Mouse (Mus musculus) right cerebral cortex, adult 2 months (tissue): ENCODE data around the gene Gab2.
A peak's percentile ranks its signal among the peaks of the same experiment; 100 is the strongest.

Experiments used
- DNase-seq, 2 experiments: peaks; one replicate each; pipeline ENCODE4 v3.0.0; 2021 to 2022; ENCODE audit warnings: low spot score in 2 of 2

The Gab2 gene

DNA sequence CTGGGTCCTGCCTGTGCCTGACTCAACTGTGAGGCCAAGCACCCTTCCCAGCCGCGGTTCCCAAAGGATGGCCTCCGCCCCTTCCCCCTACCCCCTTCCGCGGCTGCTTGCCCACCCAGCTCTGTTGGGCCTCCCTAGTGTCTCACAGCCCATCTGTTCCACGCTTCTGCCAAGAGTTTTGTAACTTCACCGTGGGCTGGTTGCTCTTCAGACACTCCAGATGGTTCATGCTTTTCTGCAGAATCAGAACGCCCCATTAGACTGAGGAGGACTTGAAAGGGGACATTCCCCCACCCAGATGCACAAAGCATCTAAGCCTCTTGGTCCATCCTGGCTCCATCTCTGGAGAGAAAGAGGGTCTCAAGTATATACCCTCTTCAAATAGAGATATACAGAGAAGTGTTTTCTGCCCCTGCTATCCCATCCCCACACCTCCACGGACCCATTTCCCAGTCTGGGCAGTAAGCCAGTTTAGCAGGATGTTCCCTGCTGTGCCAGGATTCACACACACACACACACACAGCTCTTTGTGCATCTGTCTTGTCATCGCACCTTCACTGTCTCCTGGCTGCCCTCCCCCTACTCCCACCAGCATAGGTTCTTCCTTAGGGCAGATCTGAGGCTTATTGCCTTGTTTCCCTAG lies 264.0 kb downstream of the Gab2 start:
- DNase-seq, result peak; percentile 86 to 88

DNA sequence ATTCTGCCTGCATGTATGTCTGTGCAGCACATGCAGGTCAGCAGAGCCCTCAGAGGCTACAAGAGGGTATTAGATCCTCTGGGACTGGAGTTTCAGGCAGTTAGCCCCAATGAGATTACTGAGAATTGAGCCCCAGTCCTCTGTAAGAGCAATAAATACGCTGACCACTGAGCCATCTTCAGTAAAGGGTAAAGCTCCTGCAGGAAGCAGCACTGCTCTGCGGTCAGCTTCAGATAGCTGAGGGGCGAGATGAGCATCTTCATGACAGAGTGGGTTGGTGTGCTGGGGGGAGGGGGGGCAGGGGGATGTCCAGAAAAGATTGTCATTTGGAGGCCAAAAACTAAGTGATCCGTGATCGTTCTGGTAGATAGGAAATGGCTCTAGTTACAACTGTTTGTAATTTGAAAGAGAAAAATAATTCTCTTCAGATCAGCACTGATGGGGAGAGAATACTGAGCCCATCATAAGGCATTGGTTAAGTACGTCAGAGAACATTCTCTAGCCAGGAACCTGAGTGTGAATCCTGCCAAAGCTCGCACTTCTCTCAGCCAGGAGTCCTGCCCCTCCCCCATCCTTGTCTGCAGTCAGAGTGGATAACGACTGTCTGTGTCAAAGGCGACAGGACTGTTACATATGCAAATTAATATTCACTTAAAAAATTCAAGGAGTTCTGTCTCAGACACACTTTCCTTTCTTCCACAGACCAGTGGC lies 264.9 kb downstream of the Gab2 start:
- no peak for DNase-seq

DNA sequence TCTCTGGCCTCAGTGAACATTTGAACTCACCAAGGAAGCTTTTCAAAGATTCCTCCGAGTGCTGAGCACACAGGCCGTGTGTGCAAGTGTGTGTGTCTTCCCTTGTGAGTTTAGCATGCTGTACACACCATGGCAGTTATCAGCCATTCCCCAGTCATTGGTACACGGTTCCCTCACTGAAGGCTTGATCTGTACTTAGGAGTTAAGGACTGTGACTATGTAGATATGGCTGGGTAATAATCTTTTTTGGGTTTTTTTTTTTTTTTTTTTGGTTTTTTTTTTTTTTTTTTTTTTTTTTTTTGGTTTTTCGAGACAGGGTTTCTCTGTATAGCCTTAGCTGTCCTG lies 265.4 kb downstream of the Gab2 start:
- no peak for DNase-seq

DNA sequence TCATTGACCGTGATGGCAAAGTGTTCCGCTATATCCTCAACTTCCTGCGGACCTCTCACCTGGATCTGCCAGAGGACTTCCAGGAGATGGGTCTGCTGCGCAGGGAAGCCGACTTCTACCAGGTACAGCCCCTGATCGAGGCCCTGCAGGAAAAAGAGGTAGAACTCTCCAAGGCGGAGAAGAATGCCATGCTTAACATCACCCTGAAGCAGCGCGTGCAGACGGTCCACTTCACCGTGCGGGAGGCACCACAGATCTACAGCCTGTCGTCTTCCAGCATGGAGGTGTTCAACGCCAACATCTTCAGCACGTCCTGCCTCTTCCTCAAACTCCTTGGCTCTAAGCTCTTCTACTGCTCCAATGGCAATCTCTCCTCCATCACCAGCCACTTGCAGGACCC lies 266.1 kb downstream of the Gab2 start:
- DNase-seq, result no peak

DNA sequence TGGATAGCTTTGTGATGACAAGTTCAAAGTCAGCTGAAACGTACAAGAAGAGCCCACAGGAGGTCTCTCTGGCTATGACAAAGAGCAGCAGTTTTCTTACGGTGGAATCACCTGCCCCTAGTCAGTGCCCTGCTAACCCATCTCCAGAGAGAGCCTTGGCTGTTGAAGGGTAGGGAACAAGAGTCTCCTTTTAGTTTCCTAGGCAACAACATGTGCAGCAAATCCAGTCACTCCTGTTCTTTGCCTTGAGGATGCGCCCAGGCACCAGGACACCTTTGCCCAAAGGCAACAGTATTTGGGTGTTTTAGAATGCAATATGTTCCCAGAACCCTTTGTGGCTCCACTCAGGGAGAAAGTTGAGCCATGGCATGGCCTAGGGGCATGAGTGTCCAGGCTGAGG lies 266.9 kb downstream of the Gab2 start:
- DNase-seq, result no peak

DNA sequence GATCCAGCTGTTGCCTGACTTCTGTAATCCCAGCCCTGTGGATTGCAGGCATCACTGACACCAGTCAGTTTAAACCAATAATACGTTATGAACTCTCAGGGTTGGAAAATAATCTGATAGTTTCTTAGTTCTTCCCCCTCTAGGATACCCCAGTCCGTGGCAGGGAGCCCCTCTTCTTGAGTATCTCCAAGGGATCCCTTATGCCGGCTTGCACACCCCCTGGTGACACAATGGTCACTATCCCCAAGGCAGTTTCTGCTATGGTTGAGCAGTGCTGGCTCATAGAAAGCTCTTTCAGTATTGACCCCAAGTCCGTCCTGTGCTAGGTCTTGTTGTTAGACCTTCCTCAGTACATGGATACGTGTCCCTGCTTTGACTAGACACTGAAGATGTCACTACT lies 267.4 kb downstream of the Gab2 start:
- DNase-seq, result no peak

DNA sequence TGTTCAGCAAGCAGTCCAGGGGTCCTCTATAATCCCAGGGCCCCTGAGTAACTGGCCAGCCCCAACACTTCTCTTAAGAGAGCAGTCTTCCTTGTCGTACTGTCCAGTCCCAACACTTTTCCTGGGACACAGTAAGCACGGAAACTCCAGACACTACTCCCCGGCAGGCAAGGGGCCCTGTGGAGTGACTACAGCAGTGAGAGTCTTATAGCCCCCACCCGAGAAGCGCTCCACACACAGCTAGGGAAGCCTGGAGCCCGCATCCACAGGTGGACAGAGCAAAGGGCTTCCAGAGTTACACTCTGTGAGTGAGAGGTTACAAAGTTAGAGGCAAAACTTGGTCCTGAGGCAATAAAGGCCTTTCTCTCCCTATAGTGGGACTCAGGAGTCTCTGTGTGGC lies 268.1 kb downstream of the Gab2 start:
- DNase-seq, result no peak

DNA sequence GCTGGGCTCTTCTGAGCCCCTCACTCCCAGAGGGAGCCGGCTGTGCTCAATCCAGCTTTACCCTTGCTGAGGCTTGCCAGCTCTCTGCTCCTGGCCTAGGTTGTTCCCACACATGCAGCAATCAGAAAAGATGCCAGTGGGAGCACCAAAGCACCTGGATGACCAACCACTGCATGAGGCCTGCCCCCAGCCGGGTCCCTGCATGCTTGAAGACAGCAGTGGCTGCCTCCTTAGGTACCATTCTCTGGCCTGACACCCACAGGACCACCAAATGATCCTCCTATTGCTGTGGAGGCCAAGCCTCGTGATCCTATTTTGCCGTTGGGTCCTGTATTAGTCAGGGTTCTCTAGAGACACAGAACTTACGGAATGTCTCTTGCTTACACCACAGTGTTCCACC lies 269.5 kb downstream of the Gab2 start:
- no peak for DNase-seq

DNA sequence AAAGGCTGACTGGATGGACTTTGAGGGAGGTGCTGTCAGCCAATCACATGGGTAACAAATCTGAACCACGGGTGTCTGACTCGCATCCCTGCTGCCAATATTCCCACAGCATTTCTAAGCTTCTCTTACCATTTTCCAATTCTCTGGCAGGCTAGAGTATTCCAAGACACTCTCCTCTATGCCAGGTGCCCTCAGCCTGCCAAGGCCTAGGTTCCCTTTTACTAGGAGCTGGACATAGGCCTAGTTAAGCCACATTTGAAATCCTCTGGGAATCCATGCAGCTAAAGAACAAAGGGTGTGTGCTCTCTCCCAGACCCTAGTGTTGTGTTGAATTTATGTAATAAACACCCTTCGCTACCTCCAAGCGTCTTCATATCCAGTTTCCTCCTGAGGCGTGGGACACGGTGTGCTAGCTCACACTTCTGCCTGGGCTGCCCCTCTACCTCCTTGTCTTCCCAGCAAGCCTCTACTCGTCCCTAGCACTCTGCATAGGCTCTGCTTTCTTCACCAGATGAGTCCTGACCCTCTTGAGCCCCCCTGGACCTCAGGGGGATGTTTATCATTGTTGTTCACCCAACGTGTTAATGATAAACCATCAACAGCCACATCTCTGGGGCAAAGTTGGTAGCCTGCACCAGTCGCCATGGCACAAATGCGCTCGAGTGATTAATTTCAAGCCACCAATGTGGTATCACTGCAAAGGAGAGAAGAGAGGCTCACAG lies 270.6 kb downstream of the Gab2 start:
- DNase-seq, result no peak

DNA sequence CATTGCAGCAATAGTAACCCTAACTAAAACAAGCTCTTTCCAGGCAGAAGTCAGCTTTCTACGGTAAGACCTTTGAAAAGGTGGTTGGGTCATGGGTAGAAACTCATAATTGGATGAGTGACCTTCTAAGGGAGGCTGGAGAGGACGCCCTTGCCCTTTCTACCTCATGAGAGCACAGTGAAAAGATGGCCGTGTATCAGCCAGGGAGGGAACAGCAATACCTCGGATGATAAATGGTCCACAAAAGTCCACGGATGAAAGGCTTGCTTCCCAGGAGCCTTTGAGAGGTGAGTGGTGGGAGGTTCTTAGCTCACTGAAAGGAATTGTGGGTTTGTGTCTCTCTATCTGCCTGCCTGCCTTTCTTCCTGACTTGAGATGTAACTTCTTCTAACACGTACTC lies 272.0 kb downstream of the Gab2 start:
- DNase-seq, result no peak

DNA sequence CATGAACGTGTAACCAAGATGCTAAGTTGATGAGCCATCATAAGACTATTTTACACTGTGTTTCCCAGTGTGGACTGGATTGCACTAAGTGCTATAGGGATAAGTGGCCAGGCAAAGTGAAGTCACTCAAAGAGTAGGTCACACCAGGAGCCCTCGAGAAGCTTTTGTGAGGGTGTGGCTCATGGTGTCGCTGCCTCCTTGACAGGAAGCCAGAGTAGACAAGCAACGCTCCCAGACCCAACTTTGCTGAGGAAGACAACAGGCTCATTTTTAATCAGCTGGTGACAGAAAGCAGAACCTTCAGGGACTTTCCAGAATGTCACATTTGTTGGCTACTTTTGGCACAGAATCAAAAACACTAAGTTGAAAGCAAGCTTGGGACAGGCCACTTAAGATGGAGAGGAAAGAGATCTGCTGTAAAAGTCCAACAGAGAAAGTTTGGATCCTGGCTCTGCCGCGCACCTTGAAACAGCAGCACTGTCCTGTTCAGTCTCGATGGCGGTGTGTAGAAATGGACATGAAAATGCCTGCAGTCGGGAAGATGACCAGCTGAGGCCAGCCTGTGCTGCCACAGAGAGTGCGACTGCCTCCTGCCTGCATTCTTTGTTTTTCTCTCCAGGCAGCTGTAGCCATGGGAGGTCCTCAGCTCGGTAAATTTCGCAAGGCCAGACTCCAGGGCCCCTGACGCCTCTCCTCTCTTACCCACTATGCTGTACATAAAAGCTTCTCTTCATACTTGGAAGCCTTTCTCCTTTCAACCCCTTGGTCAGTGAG lies 273.9 kb downstream of the Gab2 start:
- no peak for DNase-seq

DNA sequence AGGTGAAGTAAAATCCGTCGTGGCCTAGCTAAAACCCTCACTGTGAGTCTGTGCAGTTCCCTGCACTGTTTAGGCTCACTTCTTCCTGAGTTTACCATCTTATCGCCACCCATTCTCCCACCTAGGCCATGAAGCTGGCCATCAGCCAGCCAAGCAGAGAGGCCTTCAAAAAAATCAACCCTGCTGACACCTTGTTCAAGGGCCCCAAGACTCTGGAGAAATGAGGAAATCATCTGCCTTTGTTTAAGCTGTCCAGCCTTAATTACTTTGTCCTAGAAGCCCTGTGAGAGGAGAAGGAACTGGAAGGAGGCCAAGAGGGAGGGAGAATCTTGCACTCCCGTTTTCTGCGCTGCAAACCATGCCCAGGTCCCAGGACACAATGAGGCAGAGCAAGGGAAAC lies 274.9 kb downstream of the Gab2 start:
- no peak for DNase-seq

DNA sequence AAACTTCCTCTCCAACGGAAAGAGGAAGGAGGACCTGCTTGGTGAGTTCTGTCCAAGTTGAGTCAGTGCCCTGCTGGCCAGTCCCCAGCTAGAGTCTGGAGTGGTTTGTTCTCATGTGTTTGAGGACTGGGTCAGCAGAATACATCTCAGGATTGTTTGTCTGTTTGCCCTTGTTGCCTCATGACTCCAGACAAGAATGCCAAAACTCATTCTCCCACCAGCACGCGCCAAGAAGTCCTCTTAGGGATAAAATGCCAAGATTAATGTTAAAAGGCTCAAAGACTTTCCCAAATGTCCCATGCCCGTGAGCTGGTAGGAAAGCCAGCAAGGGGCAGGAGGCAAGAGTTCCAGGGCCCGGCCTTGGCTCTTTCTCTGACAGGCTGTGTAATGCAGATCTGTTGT lies 275.5 kb downstream of the Gab2 start:
- DNase-seq, result no peak

DNA sequence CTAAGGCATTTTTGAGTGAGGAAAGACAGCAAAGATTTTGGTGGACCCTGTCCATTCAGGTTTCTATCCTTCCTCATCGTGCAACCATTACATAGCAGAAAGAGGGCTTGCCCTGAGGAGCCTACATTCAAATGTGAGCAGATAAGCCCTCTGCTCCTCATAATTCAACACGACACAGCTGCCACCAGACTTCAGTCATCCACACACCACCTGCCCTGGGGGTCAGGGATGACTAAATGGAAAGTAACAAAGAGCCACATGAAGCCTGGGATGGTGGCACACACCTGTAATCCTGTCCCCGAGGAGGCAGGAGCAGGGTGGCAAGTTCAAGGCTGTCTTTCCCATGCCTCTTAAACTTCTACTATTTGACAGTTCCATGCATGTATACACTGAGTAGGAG lies 276.5 kb downstream of the Gab2 start:
- no peak for DNase-seq

DNA sequence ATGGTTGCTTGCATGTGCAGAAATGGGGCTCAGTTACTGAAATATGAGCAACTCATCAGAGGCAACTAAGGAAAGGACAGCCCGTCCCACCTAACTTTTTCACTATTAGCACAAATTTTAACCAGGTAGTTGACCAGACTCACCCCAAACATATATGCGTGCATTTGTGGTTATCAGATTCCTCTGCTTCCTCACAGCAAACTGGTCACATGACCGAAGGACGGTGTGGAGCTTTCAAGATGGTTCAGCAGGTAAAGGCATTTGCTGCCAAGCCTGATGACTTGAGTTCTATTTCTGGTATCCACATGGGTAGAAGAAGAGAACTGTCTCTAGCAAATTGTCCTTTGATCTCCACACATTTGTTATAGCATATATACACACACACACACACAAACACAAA lies 277.0 kb downstream of the Gab2 start:
- no peak for DNase-seq
